Mouse (Mus musculus) MEL (cell line): ENCODE measurements around the gene Hes2. TPM values are rescaled to one million over a fixed set of nuclear protein-coding genes. Genes with fewer than 3 reads are reported as not detected.

Experiments used
- DNase-seq: peaks from one replicate; pipeline ENCODE4 v3.0.0; 2011; ENCODE audit warnings: low read depth, low spot score
- H3K27ac ChIP-seq: 2 replicates; pipeline ENCODE4 v1.5.1; 2012; ENCODE audit warnings: low read depth, mild to moderate bottlenecking, control low read depth, low read length, moderate library complexity; ENCODE audit not compliant: control insufficient read depth
- H3K27me3 ChIP-seq, 2 experiments: fragments of 150-350 bp in 1 of 2; sonication (generic) in 1 of 2; 2 replicates each; pipeline ENCODE4 v1.6.1; 2012; ENCODE audit warnings: low read length in 2 of 2, mild to moderate bottlenecking in 2 of 2, improper control_type of control experiment in 1 of 2, moderate library complexity in 1 of 2; ENCODE audit not compliant: insufficient read depth in 2 of 2, control insufficient read depth in 1 of 2
- H3K36me3 ChIP-seq, 2 experiments: 2 replicates each; pipeline ENCODE4 v1.6.1; 2012 to 2014; ENCODE audit warnings: low read length in 2 of 2, improper control_type of control experiment in 1 of 2, inconsistent platforms in 1 of 2, mild to moderate bottlenecking in 1 of 2; ENCODE audit not compliant: insufficient read depth in 2 of 2, control insufficient read depth in 1 of 2
- H3K4me1 ChIP-seq, 2 experiments: fragments of 150-350 bp in 1 of 2; sonication (generic) in 1 of 2; 2 replicates each; pipeline ENCODE4 v1.6.1; 2012; ENCODE audit warnings: low read length in 2 of 2, improper control_type of control experiment in 1 of 2, mild to moderate bottlenecking in 1 of 2; ENCODE audit not compliant: insufficient read depth in 2 of 2, control insufficient read depth in 1 of 2
- H3K4me3 ChIP-seq, 2 experiments: fragments of 150-350 bp in 1 of 2; sonication (generic) in 1 of 2; 2 replicates each; pipeline ENCODE4 v1.5.1; 2012; ENCODE audit warnings: low read depth in 2 of 2, low read length in 2 of 2, mild to moderate bottlenecking in 2 of 2, moderate library complexity in 2 of 2, control low read depth in 1 of 2, improper control_type of control experiment in 1 of 2; ENCODE audit not compliant: control insufficient read depth in 1 of 2, insufficient read depth in 1 of 2
- H3K79me2 ChIP-seq: 2 replicates; pipeline ENCODE4 v1.6.1; 2012; ENCODE audit warnings: mild to moderate bottlenecking, low read length, moderate library complexity; ENCODE audit not compliant: control insufficient read depth, poor library complexity, insufficient read depth
- H3K9ac ChIP-seq: 2 replicates; pipeline ENCODE4 v1.6.1; 2012; ENCODE audit warnings: low read depth, mild to moderate bottlenecking, control low read depth, low read length, moderate library complexity; ENCODE audit not compliant: control insufficient read depth, poor library complexity, severe bottlenecking
- H3K9me3 ChIP-seq: fragments of 150-350 bp; sonication (generic); replicated peaks from 2 replicates; pipeline ENCODE4 v1.6.1; 2012; ENCODE audit warnings: mild to moderate bottlenecking, low read length, improper control_type of control experiment, moderate library complexity; ENCODE audit not compliant: insufficient read depth
- BHLHE40 ChIP-seq: IDR thresholded peaks from 2 replicates; pipeline ENCODE4 v1.6.1; 2012; ENCODE audit warnings: low read depth, mild to moderate bottlenecking, inconsistent platforms, low read length, improper control_type of control experiment, borderline replicate concordance
- CHD1 ChIP-seq: IDR thresholded peaks from 2 replicates; pipeline ENCODE4 v1.6.1; 2012; ENCODE audit warnings: low read depth, mild to moderate bottlenecking, inconsistent platforms, low read length, improper control_type of control experiment
- CHD2 ChIP-seq: IDR thresholded peaks from 2 replicates; pipeline ENCODE4 v1.6.1; 2011; ENCODE audit warnings: low read length, improper control_type of control experiment
- CTCF ChIP-seq, 3 experiments: IDR thresholded peaks in 2 of 3; conservative IDR thresholded peaks in 1 of 3; 2 replicates each; pipeline ENCODE4 v1.5.1; 2011 to 2012; ENCODE audit warnings: low read length in 3 of 3, low read depth in 2 of 3, mild to moderate bottlenecking in 2 of 3, improper control_type of control experiment in 1 of 3, inconsistent platforms in 1 of 3, mixed read lengths in 1 of 3, moderate library complexity in 1 of 3; ENCODE audit not compliant: control insufficient read depth in 1 of 3, insufficient read depth in 1 of 3, poor library complexity in 1 of 3, severe bottlenecking in 1 of 3
- E2F4 ChIP-seq: IDR thresholded peaks from 2 replicates; pipeline ENCODE4 v1.6.1; 2011; ENCODE audit warnings: low read depth, low read length, improper control_type of control experiment, borderline replicate concordance
- ELF1 ChIP-seq: IDR thresholded peaks from 2 replicates; pipeline ENCODE4 v1.6.1; 2014; ENCODE audit warnings: low read depth, mild to moderate bottlenecking, inconsistent platforms, low read length, improper control_type of control experiment, moderate library complexity
- EP300 ChIP-seq, 2 experiments: IDR thresholded peaks; 2 replicates each; pipeline ENCODE4 v1.6.1; 2011; ENCODE audit warnings: improper control_type of control experiment in 2 of 2, low read length in 2 of 2, low read depth in 1 of 2, mild to moderate bottlenecking in 1 of 2
- GABPA ChIP-seq: IDR thresholded peaks from 2 replicates; pipeline ENCODE4 v1.6.1; 2012; ENCODE audit warnings: low read depth, mild to moderate bottlenecking, inconsistent platforms, low read length, improper control_type of control experiment, moderate library complexity
- GATA1 ChIP-seq: IDR thresholded peaks from 2 replicates; pipeline ENCODE4 v1.6.1; 2011; ENCODE audit warnings: low read depth, low read length, improper control_type of control experiment
- JUND ChIP-seq: IDR thresholded peaks from 2 replicates; pipeline ENCODE4 v1.6.1; 2011; ENCODE audit warnings: low read depth, mild to moderate bottlenecking, improper control_type of control experiment, low read length
- KAT2A ChIP-seq: conservative IDR thresholded peaks from 2 replicates; pipeline ENCODE4 v1.6.1; 2012; ENCODE audit warnings: low read depth, low read length, improper control_type of control experiment, inconsistent platforms
- MAFK ChIP-seq: IDR thresholded peaks from 2 replicates; pipeline ENCODE4 v1.6.1; 2011; ENCODE audit warnings: low read depth, mild to moderate bottlenecking, low read length, improper control_type of control experiment, borderline replicate concordance
- MAX ChIP-seq: IDR thresholded peaks from 2 replicates; pipeline ENCODE4 v1.6.1; 2011; ENCODE audit warnings: low read length, improper control_type of control experiment
- MAZ ChIP-seq: IDR thresholded peaks from 2 replicates; pipeline ENCODE4 v1.6.1; 2012; ENCODE audit warnings: low read depth, mild to moderate bottlenecking, inconsistent platforms, low read length, improper control_type of control experiment
- MEF2A ChIP-seq: IDR thresholded peaks from 2 replicates; pipeline ENCODE4 v1.6.1; 2014; ENCODE audit warnings: low read depth, mild to moderate bottlenecking, inconsistent platforms, low read length, improper control_type of control experiment; ENCODE audit not compliant: poor library complexity, insufficient replicate concordance, severe bottlenecking; ENCODE audit errors: extremely low read depth
- MYB ChIP-seq: IDR thresholded peaks from 2 replicates; pipeline ENCODE4 v1.6.1; 2011; ENCODE audit warnings: mild to moderate bottlenecking, low read depth, low read length, improper control_type of control experiment
- NELFE ChIP-seq: IDR thresholded peaks from 2 replicates; pipeline ENCODE4 v1.6.1; 2011; ENCODE audit warnings: low read depth, low read length, improper control_type of control experiment
- NRF1 ChIP-seq: IDR thresholded peaks from 2 replicates; pipeline ENCODE4 v1.6.1; 2014; ENCODE audit warnings: low read depth, mild to moderate bottlenecking, inconsistent platforms, low read length, improper control_type of control experiment, moderate library complexity; ENCODE audit not compliant: poor library complexity, insufficient read depth, severe bottlenecking
- POLR2A ChIP-seq, 2 experiments: IDR thresholded peaks; 2 replicates each; pipeline ENCODE4 v1.6.1; 2011 to 2012; ENCODE audit warnings: low read length in 2 of 2, mild to moderate bottlenecking in 2 of 2, control low read depth in 1 of 2, improper control_type of control experiment in 1 of 2, low read depth in 1 of 2, moderate library complexity in 1 of 2; ENCODE audit not compliant: control insufficient read depth in 1 of 2, insufficient read depth in 1 of 2, poor library complexity in 1 of 2
- POLR2AphosphoS2 ChIP-seq: IDR thresholded peaks from 2 replicates; pipeline ENCODE4 v1.6.1; 2011; ENCODE audit warnings: low read length, improper control_type of control experiment
- POLR2AphosphoS5 ChIP-seq: IDR thresholded peaks from 2 replicates; pipeline ENCODE4 v1.6.1; 2012; ENCODE audit warnings: low read depth, borderline replicate concordance, mild to moderate bottlenecking, inconsistent platforms, low read length, moderate library complexity, mixed read lengths
- RAD21 ChIP-seq: IDR thresholded peaks from 2 replicates; pipeline ENCODE4 v1.6.1; 2011; ENCODE audit warnings: mild to moderate bottlenecking, low read depth, low read length, improper control_type of control experiment
- SIN3A ChIP-seq: IDR thresholded peaks from 2 replicates; pipeline ENCODE4 v1.6.1; 2012; ENCODE audit warnings: low read length, improper control_type of control experiment, inconsistent platforms
- SMC3 ChIP-seq: IDR thresholded peaks from 2 replicates; pipeline ENCODE4 v1.6.1; 2011; ENCODE audit warnings: low read depth, low read length, improper control_type of control experiment
- TBP ChIP-seq: IDR thresholded peaks from 2 replicates; pipeline ENCODE4 v1.8.0; 2011; ENCODE audit warnings: low read depth, low read length, improper control_type of control experiment
- TCF12 ChIP-seq: IDR thresholded peaks from 2 replicates; pipeline ENCODE4 v1.6.1; 2014; ENCODE audit warnings: low read depth, mild to moderate bottlenecking, inconsistent platforms, low read length, improper control_type of control experiment, moderate library complexity
- USF1 ChIP-seq: IDR thresholded peaks from 2 replicates; pipeline ENCODE4 v1.6.1; 2014; ENCODE audit warnings: low read depth, mild to moderate bottlenecking, inconsistent platforms, low read length, improper control_type of control experiment, moderate library complexity
- ZC3H11A ChIP-seq: IDR thresholded peaks from 2 replicates; pipeline ENCODE4 v1.6.1; 2012; ENCODE audit warnings: low read depth, mild to moderate bottlenecking, inconsistent platforms, low read length, improper control_type of control experiment
- ZKSCAN1 ChIP-seq: IDR thresholded peaks from 2 replicates; pipeline ENCODE4 v1.6.1; 2012; ENCODE audit warnings: low read depth, mild to moderate bottlenecking, inconsistent platforms, low read length, improper control_type of control experiment, moderate library complexity
- polyA plus RNA-seq, 2 experiments: library from polyadenylated mRNA; stranded (reverse) in 1 of 2; unstranded in 1 of 2; fragments of >175 nt in 1 of 2; fragments of >200 nt in 1 of 2; gene quantifications; 2 replicates each; pipeline versions ENCODE4 v1.2.1 to v1.2.4; 2012; ENCODE audit warnings: low replicate concordance in 2 of 2, low read depth in 1 of 2; ENCODE audit not compliant: insufficient read length in 2 of 2, insufficient read depth in 1 of 2, missing spikeins in 1 of 2
- total RNA-seq: library from RNA; depleted of rRNA; stranded (reverse); fragments of 300-350 nt; gene quantifications from 2 replicates; pipeline ENCODE4 v1.2.3, GENCODE M21; 2012

The Hes2 gene
- total and polyA plus RNA-seq, 3 experiments = 0.28 TPM; not detected in 2

DNA sequence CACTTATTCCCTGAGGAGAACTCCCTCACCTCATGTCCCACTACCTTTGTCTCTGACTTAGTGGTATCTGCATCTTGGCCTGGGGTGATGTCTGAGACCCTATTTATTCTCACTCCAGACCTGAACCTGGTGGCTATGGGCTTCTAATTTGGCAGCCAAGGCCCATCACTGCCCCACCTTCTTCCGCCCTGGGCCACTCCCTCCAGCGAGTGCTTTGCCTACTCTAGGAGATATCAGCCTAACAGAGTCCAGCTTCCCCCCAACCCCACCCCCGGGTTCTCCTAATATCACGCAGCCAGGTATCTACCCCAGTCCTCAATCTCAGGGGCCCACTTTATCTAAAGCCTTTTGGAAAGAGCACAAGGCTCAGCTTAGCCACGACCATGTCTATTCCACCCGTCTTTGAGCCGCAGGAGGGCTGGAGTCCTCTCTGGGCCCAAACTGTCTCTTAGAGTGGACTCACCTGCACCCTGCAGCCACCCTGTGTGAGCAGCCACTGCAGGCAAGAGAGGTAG lies 7.2 kb upstream of the Hes2 start:
- TF ChIP-seq NRF1 (no peak), ELF1 (0 out of 2 replicates have a peak, but pooled peaks have one; percentile 52), SIN3A (0 out of 2 replicates have a peak, but pooled peaks have one; percentile 7)
- Histone ChIP-seq H3K27me3 (no peaks in the 10 kb centered on the region), H3K27ac (peak overlapping the region; percentile 33), H3K9me3 (no peaks in the 10 kb centered on the region), H3K36me3 (peaks cover 0 to 22% of the 10 kb centered on the region in 2 experiments; a peak in 2 of 4 replicates), H3K4me1 (peaks cover 0 to 42% of the 10 kb centered on the region in 2 experiments; a peak in 2 of 4 replicates), H3K4me3 (peak overlapping the region; percentile 45 to 64), H3K79me2 (no peaks in the 10 kb centered on the region; the same call in 1 of the 2 replicates), H3K9ac (peak overlapping the region; percentile 65)
- DNase-seq = peak; percentile 76

DNA sequence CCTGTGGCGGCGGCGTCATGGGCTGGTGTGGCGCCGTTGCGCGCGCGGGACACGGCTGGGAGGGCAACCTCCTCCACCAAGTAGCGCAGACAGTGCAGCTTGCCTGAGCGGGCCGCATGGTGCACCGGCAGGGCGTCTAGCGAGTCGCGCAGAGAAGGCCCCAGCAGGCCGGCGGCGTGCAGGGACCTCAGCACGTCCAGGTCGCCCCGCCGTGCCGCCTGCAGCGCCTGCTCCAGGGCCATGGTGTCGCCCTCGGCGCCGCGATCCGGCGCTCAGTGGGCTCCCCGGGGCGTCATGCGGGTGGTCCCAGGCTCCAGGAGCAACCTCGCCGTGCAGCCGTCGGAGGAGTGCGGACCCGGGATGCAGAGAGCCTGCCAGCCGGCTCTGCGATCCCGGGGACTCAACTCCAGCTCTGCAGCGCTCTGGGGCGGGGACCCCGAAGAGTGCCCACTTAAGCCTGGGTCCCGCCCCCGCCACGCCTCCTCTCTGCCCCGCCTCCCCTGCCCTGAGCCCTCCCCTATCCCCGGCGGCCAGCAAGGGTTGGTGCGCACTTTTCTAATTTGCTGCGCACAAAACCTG lies 6.6 kb upstream of the Hes2 start, which contains the start of gene Espn:
Gene Espn, minus strand, starts transcription at position 406 of the 579 bp plus-strand sequence.
- peak; percentile 93 for DNase-seq
- H3K27ac ChIP-seq = peak within 1 kb of the TSS; percentile 82
- H3K9ac ChIP-seq = peak within 1 kb of the TSS; percentile 65
- no peaks in the 10 kb centered on the region; the same call in 1 of the 2 replicates for H3K79me2 ChIP-seq
- peaks cover 0 to 37% of the 10 kb centered on the region in 2 experiments; a peak in 2 of 4 replicates for H3K4me1 ChIP-seq
- H3K27me3 ChIP-seq = no peaks in the 10 kb centered on the region
- H3K4me3 ChIP-seq = peak within 1 kb of the TSS; percentile 45 to 64
- H3K9me3 ChIP-seq = no peaks in the 10 kb centered on the region
- peaks cover 0 to 21% of the 10 kb centered on the region in 2 experiments; a peak in 2 of 4 replicates for H3K36me3 ChIP-seq
- TF ChIP-seq MEF2A (no peak), GABPA (no peak), TBP (no peak), EP300 (IDR thresholded peaks at IDR 0.05; ENCODE audit: low read depth in 1 of 2, low read length in 2 of 2) (no peak), POLR2A (IDR thresholded peaks at IDR 0.05; ENCODE audit: control insufficient read depth in 1 of 2, insufficient read depth in 1 of 2, low read depth in 1 of 2, low read length in 2 of 2, poor library complexity in 1 of 2) (peak; percentile 32 to 82; a peak in 2 of 4 replicates), CHD1 (no peak), GATA1 (no peak), CHD2 (no peak), USF1 (no peak), MAZ (no peak; the same call in 1 of the 2 replicates), CTCF (IDR thresholded peaks at IDR 0.05 in 2 of 3, conservative IDR thresholded peaks at IDR 0.05 in 1 of 3; ENCODE audit: control insufficient read depth in 1 of 3, insufficient read depth in 1 of 3, low read depth in 2 of 3, low read length in 3 of 3, poor library complexity in 1 of 3, severe bottlenecking in 1 of 3) (0 out of 6 replicates have a peak, but pooled peaks of 1 of the 3 experiments have one; percentile 3), POLR2AphosphoS2 (no peak), NRF1 (peak; percentile 49), ELF1 (no peak), ZC3H11A (no peak), BHLHE40 (no peak), SMC3 (no peak), TCF12 (0 out of 2 replicates have a peak, but pooled peaks have one; percentile 21), MYB (no peak), RAD21 (no peak), KAT2A (no peak), E2F4 (no peak), NELFE (peak; percentile 64), POLR2AphosphoS5 (no peak), SIN3A (no peak; the same call in 1 of the 2 replicates), MAX (no peak), ZKSCAN1 (no peak), JUND (no peak), MAFK (no peak)
